Mouse (Mus musculus): ENCODE results near the gene Ubc. TPM values are rescaled to one million over a fixed set of nuclear protein-coding genes. Genes with fewer than 3 reads are reported as not detected.

Ubc gene
- total and polyA plus RNA-seq, 2 experiments from 2014 or later: 742 to 889 TPM

GRCm38 (mm10) chr5:125384512-125385214, 5.3 kb downstream of the Ubc start:
- Histone ChIP-seq H3K36me3 (replicated peaks; ENCODE audit: control insufficient read depth, insufficient read depth, low read length) (peaks cover 23% of the 10 kb centered on the region), H3K4me1 (ENCODE audit: control insufficient read depth, insufficient read depth) (no peaks in the 10 kb centered on the region), H3K4me2 (ENCODE audit: low read depth, low read length) (peak overlapping the region; percentile 53), H3K9me3 (replicated peaks; ENCODE audit: control insufficient read depth, low read length) (no peaks in the 10 kb centered on the region), H3K27me3 (ENCODE audit: control insufficient read depth, insufficient read depth, low read length) (no peaks in the 10 kb centered on the region), H3K4me3 (ENCODE audit: low read depth, low read length) (0 out of 2 replicates have a peak overlapping the region, but pooled peaks have one; percentile 35), H3K9ac (replicated peaks; ENCODE audit: low read depth, low read length) (no peak overlapping the region), H3K27ac (ENCODE audit: low read depth) (no peak overlapping the region)
- no peak for ATAC-seq (ENCODE audit: insufficient read depth, low read depth)
- WGBS: 74% methylated on average over 2 of the region's 2 CpGs
- no peak for DNase-seq (ENCODE audit: low spot score)
- TF ChIP-seq CTCF (IDR thresholded peaks at IDR 0.05; ENCODE audit: low read depth) (no peak), EP300 (IDR thresholded peaks at IDR 0.05; ENCODE audit: low read depth) (no peak)

- Histone ChIP-seq H3K27me3 (ENCODE audit: control insufficient read depth, insufficient read depth, low read length) (no peaks in the 10 kb centered on the region), H3K4me1 (ENCODE audit: control insufficient read depth, insufficient read depth) (no peaks in the 10 kb centered on the region), H3K27ac (ENCODE audit: low read depth) (no peak overlapping the region), H3K4me3 (ENCODE audit: low read depth, low read length) (no peak overlapping the region), H3K36me3 (replicated peaks; ENCODE audit: control insufficient read depth, insufficient read depth, low read length) (peaks cover 23% of the 10 kb centered on the region), H3K4me2 (ENCODE audit: low read depth, low read length) (no peak overlapping the region), H3K9me3 (replicated peaks; ENCODE audit: control insufficient read depth, low read length) (no peaks in the 10 kb centered on the region), H3K9ac (replicated peaks; ENCODE audit: low read depth, low read length) (no peak overlapping the region)
- TF ChIP-seq EP300 (IDR thresholded peaks at IDR 0.05; ENCODE audit: low read depth) (no peak), CTCF (IDR thresholded peaks at IDR 0.05; ENCODE audit: low read depth) (no peak)
- ATAC-seq (ENCODE audit: insufficient read depth, low read depth) (0 out of 2 replicates have a peak, but pooled peaks have one; percentile 2), DNase-seq (ENCODE audit: low spot score) (no peak)
- 65% methylated on average over 3 of the region's 3 CpGs for WGBS
Measured at GRCm38 (mm10) chr5:125383637-125384420, 6.2 kb downstream of the Ubc start.

- DNase-seq (ENCODE audit: low spot score) (peak; percentile 70), ATAC-seq (ENCODE audit: insufficient read depth, low read depth) (peak; percentile 58)
- H3K27me3 ChIP-seq (ENCODE audit: control insufficient read depth, insufficient read depth, low read length): no peaks in the 10 kb centered on the region
- H3K27ac ChIP-seq (ENCODE audit: low read depth): peak overlapping the region; percentile 18
- no peak overlapping the region for H3K4me2 ChIP-seq (ENCODE audit: low read depth, low read length)
- H3K36me3 ChIP-seq (replicated peaks; ENCODE audit: control insufficient read depth, insufficient read depth, low read length): peaks cover 17% of the 10 kb centered on the region
- no peaks in the 10 kb centered on the region for H3K4me1 ChIP-seq (ENCODE audit: control insufficient read depth, insufficient read depth)
- no peak overlapping the region for H3K4me3 ChIP-seq (ENCODE audit: low read depth, low read length)
- TF ChIP-seq CTCF (IDR thresholded peaks at IDR 0.05; ENCODE audit: low read depth): peak; percentile 72
- no peak for TF ChIP-seq EP300 (IDR thresholded peaks at IDR 0.05; ENCODE audit: low read depth)
- no peaks in the 10 kb centered on the region for H3K9me3 ChIP-seq (replicated peaks; ENCODE audit: control insufficient read depth, low read length)
- WGBS: 42% methylated on average over 6 of the region's 6 CpGs
- H3K9ac ChIP-seq (replicated peaks; ENCODE audit: low read depth, low read length): no peak overlapping the region
Measured at GRCm38 (mm10) chr5:125382673-125383558, 7.1 kb downstream of the Ubc start.

GRCm38 (mm10) chr5:125381954-125382672, 7.9 kb downstream of the Ubc start:
- no peak overlapping the region for H3K4me3 ChIP-seq (ENCODE audit: low read depth, low read length)
- DNase-seq (ENCODE audit: low spot score): no peak
- TF ChIP-seq CTCF (IDR thresholded peaks at IDR 0.05; ENCODE audit: low read depth) (no peak), EP300 (IDR thresholded peaks at IDR 0.05; ENCODE audit: low read depth) (no peak)
- no peak overlapping the region for H3K4me2 ChIP-seq (ENCODE audit: low read depth, low read length)
- no peaks in the 10 kb centered on the region for H3K9me3 ChIP-seq (replicated peaks; ENCODE audit: control insufficient read depth, low read length)
- no peaks in the 10 kb centered on the region for H3K4me1 ChIP-seq (ENCODE audit: control insufficient read depth, insufficient read depth)
- H3K36me3 ChIP-seq (replicated peaks; ENCODE audit: control insufficient read depth, insufficient read depth, low read length): peaks cover 17% of the 10 kb centered on the region
- 69% methylated on average over 5 of the region's 5 CpGs for WGBS
- H3K27me3 ChIP-seq (ENCODE audit: control insufficient read depth, insufficient read depth, low read length): no peaks in the 10 kb centered on the region
- no peak for ATAC-seq (ENCODE audit: insufficient read depth, low read depth)
- no peak overlapping the region for H3K9ac ChIP-seq (replicated peaks; ENCODE audit: low read depth, low read length)
- H3K27ac ChIP-seq (ENCODE audit: low read depth): no peak overlapping the region

DNA sequence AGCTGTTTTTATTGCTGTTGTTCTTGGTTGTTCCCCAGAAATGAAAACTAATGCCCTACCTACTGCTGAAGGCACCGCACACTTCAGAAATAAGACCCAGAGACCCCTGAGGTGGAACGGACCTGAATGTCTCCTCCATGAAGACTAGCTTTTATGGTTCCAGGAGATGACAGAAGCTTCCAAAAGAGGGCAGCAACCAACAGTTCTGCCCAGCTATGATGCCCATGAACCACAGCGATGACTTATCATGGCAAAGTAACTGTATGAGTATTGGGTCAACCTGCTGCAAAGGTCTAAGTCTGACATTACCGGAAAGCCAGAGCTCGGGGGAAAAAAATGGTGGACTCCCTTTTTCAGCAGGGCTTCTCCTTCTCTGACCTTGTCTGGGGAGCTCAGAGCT, 11.1 kb downstream of the Ubc start:
- WGBS: 75% methylated on average over 5 of the region's 5 CpGs
- Histone ChIP-seq H3K27me3 (ENCODE audit: control insufficient read depth, insufficient read depth, low read length) (no peaks in the 10 kb centered on the region), H3K4me2 (ENCODE audit: low read depth, low read length) (no peak overlapping the region), H3K4me1 (ENCODE audit: control insufficient read depth, insufficient read depth) (no peaks in the 10 kb centered on the region), H3K36me3 (replicated peaks; ENCODE audit: control insufficient read depth, insufficient read depth, low read length) (no peaks in the 10 kb centered on the region), H3K4me3 (ENCODE audit: low read depth, low read length) (no peak overlapping the region), H3K9me3 (replicated peaks; ENCODE audit: control insufficient read depth, low read length) (peaks cover under 1% of the 10 kb centered on the region; the same call in 1 of the 2 replicates), H3K27ac (ENCODE audit: low read depth) (no peak overlapping the region), H3K9ac (replicated peaks; ENCODE audit: low read depth, low read length) (no peak overlapping the region)
- DNase-seq (ENCODE audit: low spot score): no peak
- ATAC-seq (ENCODE audit: insufficient read depth, low read depth): no peak
- no peak for TF ChIP-seq EP300 (IDR thresholded peaks at IDR 0.05; ENCODE audit: low read depth)
- peak; percentile 45 for TF ChIP-seq CTCF (IDR thresholded peaks at IDR 0.05; ENCODE audit: low read depth)
